Mouse (Mus musculus) kidney, postnatal 14 days (tissue): ENCODE results near the gene Mcm6.

ENCODE experiments used
- DNase-seq: peaks from one replicate; pipeline ENCODE4 v3.0.0; 2022; ENCODE audit warnings: mixed read lengths

The Mcm6 gene

DNA sequence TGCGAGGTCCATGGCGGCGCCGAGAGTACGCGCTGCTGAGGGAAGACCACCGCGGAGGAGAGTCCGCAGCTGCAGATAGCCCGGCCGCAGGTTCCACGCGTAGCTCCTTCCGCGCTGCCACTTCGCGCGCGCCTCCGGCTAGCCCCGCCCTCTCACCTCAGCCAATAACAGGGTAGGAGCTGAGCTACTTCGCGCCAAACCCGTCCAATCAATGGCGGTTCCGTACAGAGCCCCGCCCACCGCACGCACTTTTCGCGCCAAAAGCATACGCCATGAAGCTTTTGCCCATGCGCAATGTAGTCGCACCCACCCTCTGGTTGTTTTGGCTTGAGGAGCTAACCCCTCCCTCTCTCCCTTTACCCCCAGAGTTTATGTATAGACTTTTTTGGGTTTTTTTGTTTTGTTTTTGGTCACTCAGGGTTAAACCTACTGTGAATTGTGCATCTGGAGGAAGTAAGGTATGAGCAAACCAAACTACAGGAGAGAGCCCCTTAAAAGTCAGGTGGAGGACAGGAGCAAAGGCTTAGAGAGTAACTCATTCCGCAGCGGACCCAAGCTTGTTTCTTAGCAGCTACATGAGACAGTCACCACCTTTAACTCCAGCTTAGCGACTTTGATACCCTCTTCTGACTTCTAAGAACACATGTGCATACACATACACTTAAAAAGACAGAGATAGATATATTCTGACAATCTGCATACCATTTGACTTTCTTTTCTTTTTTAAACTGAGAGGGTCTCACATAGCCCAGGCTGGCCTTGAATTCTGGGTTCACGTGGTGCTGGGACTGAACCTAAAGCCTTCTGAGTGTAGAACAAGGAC is at the start of gene Mcm6:
Gene Mcm6 (minus strand): TSS at position 111 of the 823 bp plus-strand sequence.
- peak; percentile 96 for DNase-seq

GRCm38 (mm10) chr1:128406846-128407245 is 47.4 kb upstream of the Mcm6 start:
- DNase-seq = no peak

GRCm38 (mm10) chr1:128405675-128406074 is 46.2 kb upstream of the Mcm6 start:
- DNase-seq = no peak

- peak; percentile 6 for DNase-seq
Measured at GRCm38 (mm10) chr1:128405041-128405481, 45.6 kb upstream of the Mcm6 start.

DNA sequence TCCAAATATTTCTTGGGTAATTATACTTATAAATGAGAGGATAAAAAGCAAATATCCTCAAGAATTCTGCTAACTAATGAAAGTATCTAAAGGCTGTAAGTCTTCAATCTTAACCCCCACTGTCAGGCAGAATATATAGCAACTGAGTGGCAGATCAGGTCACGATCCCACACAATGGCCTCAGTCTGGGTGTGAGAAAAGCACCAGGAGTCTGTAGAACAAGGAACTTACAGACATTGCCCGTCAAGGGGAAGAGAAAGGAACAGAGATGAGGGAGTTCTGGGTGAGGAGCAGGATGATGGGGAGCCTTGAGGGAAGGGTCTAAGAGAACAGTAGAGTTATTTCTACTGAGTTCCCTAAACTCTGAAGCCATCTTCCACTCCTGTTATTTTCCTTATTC is 41.5 kb upstream of the Mcm6 start:
- DNase-seq = no peak

GRCm38 (mm10) chr1:128399941-128400915 is 40.8 kb upstream of the Mcm6 start:
- DNase-seq = no peak

- no peak for DNase-seq
Measured at GRCm38 (mm10) chr1:128398738-128399445, 39.4 kb upstream of the Mcm6 start.

- DNase-seq = no peak
Measured at GRCm38 (mm10) chr1:128394657-128395056, 35.2 kb upstream of the Mcm6 start.

GRCm38 (mm10) chr1:128392382-128392781 is 32.9 kb upstream of the Mcm6 start:
- DNase-seq = no peak

DNA sequence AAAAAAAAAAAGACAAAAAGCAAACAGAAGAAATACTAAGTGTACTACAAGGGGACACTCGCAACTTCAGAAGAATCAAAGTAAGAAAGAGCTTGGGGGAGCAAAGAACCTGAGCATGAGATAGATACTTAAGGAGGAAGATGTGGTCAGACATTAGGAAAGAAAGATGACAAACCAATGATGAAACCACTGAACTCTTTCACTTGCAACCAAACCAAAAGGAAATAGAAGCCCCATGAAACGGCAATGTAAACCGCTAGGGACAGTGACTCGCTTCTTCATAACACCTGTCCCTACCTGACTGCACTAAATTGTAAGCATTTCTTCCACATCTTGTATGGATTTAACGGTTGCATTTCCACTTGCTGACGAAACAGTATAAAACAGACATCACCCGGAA is 27.0 kb upstream of the Mcm6 start:
- DNase-seq = no peak

- DNase-seq = no peak
Measured at GRCm38 (mm10) chr1:128376841-128377240, 17.4 kb upstream of the Mcm6 start.

GRCm38 (mm10) chr1:128372143-128372860 is 12.8 kb upstream of the Mcm6 start:
- DNase-seq = no peak

DNA sequence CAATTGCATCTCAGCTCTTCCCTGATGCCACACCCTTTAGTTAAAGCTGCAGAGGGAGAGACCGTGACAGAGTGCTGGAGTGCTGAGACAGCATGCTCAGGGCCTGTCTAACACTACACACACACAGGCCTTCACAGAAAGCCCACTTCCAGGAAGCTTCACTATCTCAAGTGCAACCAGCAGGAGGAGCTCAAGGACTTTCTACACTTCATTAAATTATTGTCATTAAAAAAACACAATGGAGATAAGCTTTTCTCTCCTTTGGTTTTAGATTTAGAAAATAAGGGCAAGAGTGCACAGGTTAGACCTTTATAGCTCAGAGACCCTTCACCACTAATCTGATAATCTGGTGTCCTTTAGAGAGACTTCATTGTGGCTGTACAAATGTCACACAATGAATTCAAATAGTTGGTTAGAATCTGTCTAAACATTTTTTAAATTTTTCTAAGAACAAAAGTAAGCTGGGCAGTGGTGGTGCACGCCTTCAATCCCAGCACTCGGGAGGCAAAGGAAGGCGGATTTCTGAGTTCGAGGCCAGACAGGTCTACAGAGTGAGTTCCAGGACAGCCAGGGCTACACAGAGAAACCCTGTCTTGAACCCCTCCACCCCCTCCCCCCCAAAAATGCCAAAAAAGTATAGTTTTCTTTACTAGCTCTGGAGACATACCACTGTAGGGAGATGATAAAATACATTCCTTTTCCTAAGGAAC is 9.4 kb upstream of the Mcm6 start:
- peak; percentile 60 for DNase-seq

- no peak for DNase-seq
Measured at GRCm38 (mm10) chr1:128360601-128361000, 1.1 kb upstream of the Mcm6 start.

DNA sequence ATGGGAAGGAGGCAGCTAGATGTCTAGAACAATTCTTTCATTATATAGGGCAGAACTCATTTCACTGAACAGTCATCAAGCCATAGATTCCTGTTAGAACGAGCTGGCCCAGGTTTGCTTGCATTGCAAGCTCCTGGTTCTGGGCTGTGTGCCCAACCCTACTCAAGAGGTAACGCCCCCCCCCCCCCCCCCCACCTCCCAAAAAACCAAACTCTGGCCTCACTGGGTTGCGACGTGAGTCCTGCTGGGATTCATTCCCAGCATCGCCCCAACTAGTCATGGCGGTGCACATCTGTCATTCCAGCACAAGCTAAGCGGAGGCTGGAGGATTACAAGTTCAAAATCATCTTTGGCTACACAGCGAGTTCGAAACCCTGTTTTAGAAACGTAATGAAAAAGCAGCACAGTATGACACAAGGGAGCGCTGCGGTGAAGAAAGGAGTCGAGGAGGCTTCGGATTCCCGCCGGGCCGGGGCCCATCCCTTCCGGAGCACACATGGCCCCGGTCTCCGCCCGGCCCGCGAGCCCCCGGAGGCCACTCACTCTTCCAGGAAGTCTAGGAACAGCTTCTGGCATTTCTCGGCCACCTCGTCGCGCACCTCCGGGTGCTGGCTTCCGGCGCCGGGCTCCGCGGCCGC is 429 bp downstream of the Mcm6 start:
- DNase-seq = peak; percentile 51

- no peak for DNase-seq
Measured at GRCm38 (mm10) chr1:128358276-128358675, 1.2 kb downstream of the Mcm6 start.

DNA sequence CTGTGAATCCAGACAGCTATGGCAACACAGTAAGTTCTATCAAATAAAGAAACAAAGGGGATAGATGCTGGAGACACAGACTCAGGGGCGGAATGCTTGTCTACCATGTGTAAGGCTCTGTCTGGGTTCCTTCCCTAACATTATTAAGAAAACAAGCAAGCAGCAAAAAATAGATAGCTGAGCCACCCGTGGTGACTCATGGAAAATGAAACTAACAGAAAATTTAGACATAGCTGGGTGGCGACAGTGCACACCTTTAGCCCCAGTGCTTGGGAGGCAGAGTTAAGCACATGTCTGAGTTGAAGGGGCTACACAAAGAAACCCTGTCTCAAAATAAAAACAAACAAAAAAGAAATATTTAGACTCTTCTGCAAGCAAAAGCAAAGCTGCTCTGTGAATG is 2.0 kb downstream of the Mcm6 start:
- peak; percentile 8 for DNase-seq

GRCm38 (mm10) chr1:128353092-128353491 is 6.4 kb downstream of the Mcm6 start:
- DNase-seq = no peak

DNA sequence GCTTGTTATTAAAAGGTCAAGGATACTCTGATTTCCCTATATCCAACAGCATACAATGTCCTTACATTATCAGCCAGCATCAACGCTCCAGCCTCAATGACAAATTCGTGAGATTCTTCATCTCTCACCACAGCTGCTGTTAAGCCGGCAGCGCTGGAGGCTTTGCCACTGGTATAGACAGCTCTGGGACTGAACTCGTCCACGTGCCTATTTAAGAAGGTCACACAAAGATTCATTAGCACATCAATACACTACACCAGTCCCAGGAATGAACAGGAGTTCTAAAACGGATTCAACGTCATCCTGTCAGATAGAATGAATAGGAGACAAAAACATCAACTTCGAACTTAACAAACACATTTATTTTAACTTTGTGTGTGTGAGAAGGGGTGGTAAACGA is 15.2 kb downstream of the Mcm6 start:
- DNase-seq = no peak

DNA sequence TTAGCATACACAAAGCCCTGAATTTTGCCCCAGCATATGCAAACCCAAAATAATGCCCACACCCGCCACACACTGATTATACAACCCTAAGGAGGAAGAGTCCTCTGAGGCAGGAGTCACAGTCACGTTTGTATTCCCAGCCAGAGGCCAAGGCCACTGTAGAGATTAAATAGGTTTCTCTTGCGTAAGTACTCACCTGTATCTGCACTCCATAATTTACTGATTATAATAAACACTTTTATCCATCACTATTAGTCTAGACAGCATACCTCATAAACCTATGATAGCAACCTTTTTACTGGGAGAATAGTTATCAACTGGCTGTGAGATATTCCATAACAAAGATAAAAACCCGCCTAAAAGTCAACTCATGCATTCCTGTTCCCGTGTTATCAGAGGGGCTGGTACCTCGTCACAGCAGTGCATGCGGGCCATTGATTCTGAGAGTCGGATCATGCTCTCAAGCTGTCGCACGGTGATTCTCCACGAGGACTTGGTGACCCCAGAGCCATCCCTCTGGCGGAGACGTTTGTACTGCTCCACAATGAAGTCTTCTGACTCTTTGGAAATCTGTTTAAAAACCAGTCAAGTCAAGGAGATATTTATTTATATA is 21.6 kb downstream of the Mcm6 start:
- DNase-seq = no peak

DNA sequence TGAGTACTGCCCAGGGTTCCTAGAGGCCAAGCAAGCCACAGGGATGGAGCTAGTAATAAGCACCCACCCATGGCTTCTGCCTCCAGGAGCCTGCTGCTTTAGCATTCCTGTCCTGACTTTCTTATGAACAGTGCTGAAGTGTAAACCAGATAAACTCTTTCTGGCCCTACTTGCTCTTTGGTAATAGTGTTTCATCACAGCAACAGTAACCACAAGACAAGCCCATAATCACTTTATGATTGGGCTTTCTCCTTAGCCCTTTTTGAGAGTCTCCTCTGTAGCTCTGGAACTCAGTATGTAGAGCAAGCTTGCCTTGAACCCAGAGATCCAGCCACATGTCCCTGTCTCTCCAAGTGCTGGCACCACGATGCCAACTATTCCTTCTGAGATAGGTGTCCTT is 29.2 kb downstream of the Mcm6 start:
- no peak for DNase-seq
